Mouse (Mus musculus): Measurements from ENCODE around the gene Atp5f1.
"Not testable (repeated sequence)": the region's sequence is repeated elsewhere in the genome, so short reads cannot be mapped to it uniquely, and the experiment has no call there.

Gene Atp5f1

GRCm38 (mm10) chr3:105931095-105931494 is 28.8 kb downstream of the Atp5f1 start:
- DNase-seq (ENCODE audit: low spot score in 2 of 2): no peak

- DNase-seq (ENCODE audit: low spot score in 2 of 2): peak in 1 of 2 experiments; percentile 16
Measured at GRCm38 (mm10) chr3:105929821-105930220, 30.1 kb downstream of the Atp5f1 start.

GRCm38 (mm10) chr3:105928781-105929180 is 31.1 kb downstream of the Atp5f1 start:
- no peak for DNase-seq (ENCODE audit: low spot score in 2 of 2)

GRCm38 (mm10) chr3:105928195-105928569 is 31.7 kb downstream of the Atp5f1 start:
- DNase-seq (ENCODE audit: low spot score in 2 of 2): no peak

GRCm38 (mm10) chr3:105927561-105928194 is 32.2 kb downstream of the Atp5f1 start:
- no peak for DNase-seq (ENCODE audit: low spot score in 2 of 2)

GRCm38 (mm10) chr3:105924616-105925015 is 35.3 kb downstream of the Atp5f1 start:
- no peak for DNase-seq (ENCODE audit: low spot score in 2 of 2)

- no peak for DNase-seq (ENCODE audit: low spot score in 2 of 2)
Measured at GRCm38 (mm10) chr3:105921959-105922358, 37.9 kb downstream of the Atp5f1 start.

- DNase-seq (ENCODE audit: low spot score in 2 of 2): not testable (repeated sequence)
Measured at GRCm38 (mm10) chr3:105920743-105921142, 39.2 kb downstream of the Atp5f1 start.

- DNase-seq (ENCODE audit: low spot score in 2 of 2): no peak
Measured at GRCm38 (mm10) chr3:105918355-105918745, 41.5 kb downstream of the Atp5f1 start.

GRCm38 (mm10) chr3:105917656-105918354 is 42.1 kb downstream of the Atp5f1 start:
- no peak for DNase-seq (ENCODE audit: low spot score in 2 of 2)

- not testable (repeated sequence) for DNase-seq (ENCODE audit: low spot score in 2 of 2)
Measured at GRCm38 (mm10) chr3:105916455-105916854, 43.4 kb downstream of the Atp5f1 start.

- DNase-seq (ENCODE audit: low spot score in 2 of 2): no peak
Measured at GRCm38 (mm10) chr3:105915281-105915680, 44.6 kb downstream of the Atp5f1 start.

GRCm38 (mm10) chr3:105913839-105914681 is 45.8 kb downstream of the Atp5f1 start:
- DNase-seq (ENCODE audit: low spot score in 2 of 2): no peak

GRCm38 (mm10) chr3:105912097-105912880 is 47.6 kb downstream of the Atp5f1 start:
- DNase-seq (ENCODE audit: low spot score in 2 of 2): no peak

GRCm38 (mm10) chr3:105910519-105911190 is 49.2 kb downstream of the Atp5f1 start:
- peak in 1 of 2 experiments; percentile 31 for DNase-seq (ENCODE audit: low spot score in 2 of 2)

GRCm38 (mm10) chr3:105908976-105909375 is 50.9 kb downstream of the Atp5f1 start:
- DNase-seq (ENCODE audit: low spot score in 2 of 2): no peak

GRCm38 (mm10) chr3:105907956-105908655 is 51.8 kb downstream of the Atp5f1 start:
- DNase-seq (ENCODE audit: low spot score in 2 of 2): no peak

- no peak for DNase-seq (ENCODE audit: low spot score in 2 of 2)
Measured at GRCm38 (mm10) chr3:105904721-105905120, 55.2 kb downstream of the Atp5f1 start.

GRCm38 (mm10) chr3:105904213-105904612 is 55.7 kb downstream of the Atp5f1 start:
- no peak for DNase-seq (ENCODE audit: low spot score in 2 of 2)

- no peak for DNase-seq (ENCODE audit: low spot score in 2 of 2)
Measured at GRCm38 (mm10) chr3:105901468-105901867, 58.4 kb downstream of the Atp5f1 start.

All from thymus, postnatal 10 days (tissue).